Mouse (Mus musculus) megakaryocyte progenitor cell, adult 5-6 weeks (primary cell): Measurements from ENCODE around the gene Arpp19. TPM values are rescaled to one million over a fixed set of nuclear protein-coding genes. Genes with fewer than 3 reads are reported as not detected.

Source experiments
- ATAC-seq: replicated peaks from 2 replicates; pipeline ENCODE4 v1.8.0; 2016; ENCODE audit warnings: mild to moderate bottlenecking, moderate TSS enrichment, inconsistent platforms; ENCODE audit not compliant: poor library complexity
- total RNA-seq, 2 experiments: library from RNA; stranded (forward) in 1 of 2; stranded (reverse) in 1 of 2; fragments of 157-497, 149-512 nt in 1 of 2; fragments of 200-1000 nt in 1 of 2; gene quantifications; 2 replicates each; pipeline versions ENCODE4 v1.2.3 to v1.2.4; 2015 to 2017

Arpp19 gene
- total RNA-seq, 2 experiments from 2014 or later: 132 to 149 TPM

DNA sequence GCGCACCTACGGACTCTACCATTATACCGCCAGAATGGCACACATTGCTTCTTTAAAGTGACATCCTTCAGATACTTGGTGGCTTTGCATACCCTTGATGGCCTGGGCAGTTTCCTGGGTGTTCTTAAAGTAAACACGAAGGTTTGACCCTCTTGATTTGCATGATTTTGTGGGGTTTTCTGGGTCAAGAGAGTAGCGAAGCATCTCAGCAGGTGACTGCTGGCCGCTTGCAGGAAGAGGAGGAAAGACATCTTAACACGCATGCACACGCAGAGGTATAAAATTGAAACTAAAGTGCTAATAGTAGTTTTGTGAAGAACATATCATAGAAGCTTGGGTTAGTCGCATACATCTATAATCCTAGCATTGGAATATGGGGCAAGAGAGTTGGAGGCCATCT lies 61.5 kb downstream of the Arpp19 start:
- ATAC-seq: no peak

DNA sequence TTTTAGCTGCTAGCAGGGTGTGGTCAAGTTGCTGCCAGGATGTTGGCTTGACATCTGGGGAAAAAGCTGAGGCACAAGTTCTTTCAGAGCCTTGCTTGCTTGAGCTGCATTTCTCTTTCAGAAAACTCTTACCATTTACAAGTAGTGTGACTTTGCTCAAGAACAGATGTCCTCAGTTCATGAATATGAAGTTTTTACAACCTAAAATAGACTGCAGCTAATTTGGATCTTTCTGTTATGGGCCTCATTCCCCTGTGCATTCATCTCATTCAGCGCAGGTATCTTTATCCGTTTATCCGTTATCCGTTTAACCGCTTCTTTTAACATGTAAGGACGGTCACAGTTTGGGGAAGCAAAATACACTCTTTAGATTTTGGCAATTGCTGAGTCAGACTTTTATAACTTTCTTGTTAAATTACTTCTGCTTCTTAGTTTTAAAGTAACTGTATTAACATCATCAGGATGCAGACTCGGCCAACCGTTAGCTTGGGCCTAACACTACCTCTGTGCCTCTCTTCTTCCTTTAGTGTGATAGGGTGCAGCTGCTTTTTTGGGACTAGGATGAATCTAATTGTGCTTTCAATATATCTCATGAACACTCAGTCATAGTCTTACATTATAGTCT lies 62.9 kb downstream of the Arpp19 start:
- ATAC-seq: peak; percentile 65

DNA sequence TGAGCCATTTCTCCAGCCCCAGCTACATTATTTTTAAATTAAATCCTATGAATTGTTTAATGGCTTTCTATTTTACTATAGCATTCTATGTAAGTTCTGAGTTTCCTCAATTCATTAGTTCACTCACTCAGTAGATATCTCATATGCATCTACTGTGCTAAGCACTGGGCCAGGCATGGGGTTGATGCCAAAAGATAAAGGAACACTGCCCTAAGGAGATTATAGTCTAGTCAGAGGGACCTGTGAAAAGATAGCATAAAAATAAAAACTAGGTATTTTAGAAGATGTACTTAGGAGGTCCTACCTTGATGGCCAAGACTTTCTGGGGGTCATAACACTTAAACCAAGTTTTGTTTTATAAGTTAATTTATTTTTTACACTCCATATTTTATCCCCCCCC lies 64.7 kb downstream of the Arpp19 start:
- no peak for ATAC-seq

Other genes starting within 250 kb of the Arpp19 start
- gene Onecut1, start 175.7 kb upstream of the Arpp19 start, total RNA-seq (2015): not detected in 2 replicates
- gene Onecut1, start 175.7 kb upstream of the Arpp19 start, total RNA-seq (2017): not detected in 2 replicates
- 6.9 and 7.1 TPM in 2 replicates for gene Fam214a, start 84.7 kb upstream of the Arpp19 start, total RNA-seq (2015)
- gene Fam214a, start 84.7 kb upstream of the Arpp19 start, total RNA-seq (2017): 6.6 and 7.1 TPM in 2 replicates
- 59.6 and 80.1 TPM in 2 replicates for gene Myo5a, start 33.4 kb downstream of the Arpp19 start, total RNA-seq (2015)
- 113 and 133 TPM in 2 replicates for gene Myo5a, start 33.4 kb downstream of the Arpp19 start, total RNA-seq (2017)
- 0.10 and 0.27 TPM in 2 replicates for gene Myo5c, start 194.4 kb downstream of the Arpp19 start, total RNA-seq (2015)
- 0.04 and 0.34 TPM in 2 replicates for gene Myo5c, start 194.4 kb downstream of the Arpp19 start, total RNA-seq (2017)